Mouse (Mus musculus) brain, embryonic 14.5 days (tissue): ENCODE measurements at regions not wholly inside any gene's neighbourhood (a gene's known extent, or its start where the extent isn't known, plus 50 kb on each side); places are given as distances from the start of the nearest gene placed in this dataset.

Experiments used
- CTCF ChIP-seq: fragments of 200-500 bp; IDR thresholded peaks from 2 replicates; pipeline ENCODE4 v1.5.1; 2012; ENCODE audit warnings: inconsistent platforms, mild to moderate bottlenecking, moderate library complexity, borderline replicate concordance; ENCODE audit not compliant: insufficient read depth, insufficient read length; ENCODE audit errors: extremely low read depth
- POLR2A ChIP-seq: fragments of 200-500 bp; IDR thresholded peaks from 2 replicates; pipeline ENCODE4 v1.6.1; 2012; ENCODE audit warnings: mild to moderate bottlenecking, inconsistent platforms, borderline replicate concordance; ENCODE audit not compliant: poor library complexity, insufficient read depth, insufficient read length, severe bottlenecking; ENCODE audit errors: extremely low read depth

GRCm38 (mm10) chr15:69576742-69577141, 3076.0 kb upstream of the Lrrc6 start:
- TF ChIP-seq CTCF (no peak), POLR2A (no peak)
